Mouse (Mus musculus): Measurements from ENCODE around the gene Cks1b. TPM values are rescaled to one million over a fixed set of nuclear protein-coding genes. Genes with fewer than 3 reads are reported as not detected.
A peak's percentile ranks its signal among the peaks of the same experiment; 100 is the strongest.

Cks1b gene
- total RNA-seq, 2 experiments from 2014 or later: 134 to 174 TPM

- no peak for ATAC-seq (ENCODE audit: poor library complexity, severe bottlenecking)
Measured at GRCm38 (mm10) chr3:89384331-89385076, 33.7 kb downstream of the Cks1b start.

GRCm38 (mm10) chr3:89383651-89384255, 34.4 kb downstream of the Cks1b start:
- ATAC-seq (ENCODE audit: poor library complexity, severe bottlenecking): no peak

- ATAC-seq (ENCODE audit: poor library complexity, severe bottlenecking): no peak
Measured at GRCm38 (mm10) chr3:89382950-89383349, 35.2 kb downstream of the Cks1b start.

GRCm38 (mm10) chr3:89382033-89382882, 35.9 kb downstream of the Cks1b start:
- ATAC-seq (ENCODE audit: poor library complexity, severe bottlenecking): no peak

GRCm38 (mm10) chr3:89381233-89381632, 37.0 kb downstream of the Cks1b start:
- no peak for ATAC-seq (ENCODE audit: poor library complexity, severe bottlenecking)

- no peak for ATAC-seq (ENCODE audit: poor library complexity, severe bottlenecking)
Measured at GRCm38 (mm10) chr3:89380711-89381110, 37.5 kb downstream of the Cks1b start.

- no peak for ATAC-seq (ENCODE audit: poor library complexity, severe bottlenecking)
Measured at GRCm38 (mm10) chr3:89380291-89380690, 37.9 kb downstream of the Cks1b start.

- ATAC-seq (ENCODE audit: poor library complexity, severe bottlenecking): no peak
Measured at GRCm38 (mm10) chr3:89379388-89380131, 38.6 kb downstream of the Cks1b start.

GRCm38 (mm10) chr3:89378394-89379067, 39.7 kb downstream of the Cks1b start:
- ATAC-seq (ENCODE audit: poor library complexity, severe bottlenecking): peak; percentile 70

- no peak for ATAC-seq (ENCODE audit: poor library complexity, severe bottlenecking)
Measured at GRCm38 (mm10) chr3:89377831-89378230, 40.4 kb downstream of the Cks1b start.

GRCm38 (mm10) chr3:89373581-89374231, 44.5 kb downstream of the Cks1b start:
- no peak for ATAC-seq (ENCODE audit: poor library complexity, severe bottlenecking)

- no peak for ATAC-seq (ENCODE audit: poor library complexity, severe bottlenecking)
Measured at GRCm38 (mm10) chr3:89367338-89367737, 50.8 kb downstream of the Cks1b start.

- ATAC-seq (ENCODE audit: poor library complexity, severe bottlenecking): no peak
Measured at GRCm38 (mm10) chr3:89365486-89366414, 52.4 kb downstream of the Cks1b start.

Other genes starting within 250 kb of the Cks1b start
- 43.0 and 52.9 TPM in 2 replicates for gene Scamp3, start 240.9 kb downstream of the Cks1b start, total RNA-seq (2015)
- 17.9 and 18.1 TPM in 2 replicates for gene Scamp3, start 240.9 kb downstream of the Cks1b start, total RNA-seq (2017)
- 11.2 and 13.5 TPM in 2 replicates for gene Fam189b, start 235.2 kb downstream of the Cks1b start, total RNA-seq (2015)
- 3.3 and 5.6 TPM in 2 replicates for gene Fam189b, start 235.2 kb downstream of the Cks1b start, total RNA-seq (2017)
- 77.6 and 78.1 TPM in 2 replicates for gene Gba, start 215.5 kb downstream of the Cks1b start, total RNA-seq (2015)
- 71.1 and 79.5 TPM in 2 replicates for gene Gba, start 215.5 kb downstream of the Cks1b start, total RNA-seq (2017)
- 0.07 TPM in 1 of 2 replicates, not detected in the other for gene Thbs3, start 203.2 kb downstream of the Cks1b start, total RNA-seq (2015)
- gene Thbs3, start 203.2 kb downstream of the Cks1b start, total RNA-seq (2017): 0.12 and 0.70 TPM in 2 replicates
- gene Mtx1, start 191.3 kb downstream of the Cks1b start, total RNA-seq (2015): 49.5 and 57.8 TPM in 2 replicates
- gene Mtx1, start 191.3 kb downstream of the Cks1b start, total RNA-seq (2017): 41.8 and 45.3 TPM in 2 replicates
- 0.25 and 0.58 TPM in 2 replicates for gene Muc1, start 189.3 kb downstream of the Cks1b start, total RNA-seq (2015)
- 0.18 TPM in 1 of 2 replicates, not detected in the other for gene Muc1, start 189.3 kb downstream of the Cks1b start, total RNA-seq (2017)
- 142 and 167 TPM in 2 replicates for gene Krtcap2, start 172.4 kb downstream of the Cks1b start, total RNA-seq (2015)
- gene Krtcap2, start 172.4 kb downstream of the Cks1b start, total RNA-seq (2017): 159 and 189 TPM in 2 replicates
- gene Trim46, start 172.1 kb downstream of the Cks1b start, total RNA-seq (2015): 0.39 and 0.80 TPM in 2 replicates
- 0.55 TPM in 1 of 2 replicates, not detected in the other for gene Trim46, start 172.1 kb downstream of the Cks1b start, total RNA-seq (2017)
- 84.6 and 95.5 TPM in 2 replicates for gene Dpm3, start 159.0 kb downstream of the Cks1b start, total RNA-seq (2015)
- 72.1 and 82.3 TPM in 2 replicates for gene Dpm3, start 159.0 kb downstream of the Cks1b start, total RNA-seq (2017)
- gene Slc50a1, start 147.8 kb downstream of the Cks1b start, total RNA-seq (2015): 42.9 and 68.4 TPM in 2 replicates
- 31.5 and 52.2 TPM in 2 replicates for gene Slc50a1, start 147.8 kb downstream of the Cks1b start, total RNA-seq (2017)
- gene Efna1, start 137.2 kb downstream of the Cks1b start, total RNA-seq (2015): not detected in 2 replicates
- not detected in 2 replicates for gene Efna1, start 137.2 kb downstream of the Cks1b start, total RNA-seq (2017)
- gene Efna3, start 95.4 kb downstream of the Cks1b start, total RNA-seq (2015): not detected in 2 replicates
- not detected in 2 replicates for gene Efna3, start 95.4 kb downstream of the Cks1b start, total RNA-seq (2017)
- 0.16 and 0.33 TPM in 2 replicates for gene Efna4, start 80.4 kb downstream of the Cks1b start, total RNA-seq (2015)
- not detected in 2 replicates for gene Efna4, start 80.4 kb downstream of the Cks1b start, total RNA-seq (2017)
- gene Adam15, start 68.4 kb downstream of the Cks1b start, total RNA-seq (2015): 107 and 135 TPM in 2 replicates
- 100 and 124 TPM in 2 replicates for gene Adam15, start 68.4 kb downstream of the Cks1b start, total RNA-seq (2017)
- gene Dcst2, start 56.4 kb downstream of the Cks1b start, total RNA-seq (2015): not detected in 2 replicates
- gene Dcst2, start 56.4 kb downstream of the Cks1b start, total RNA-seq (2017): not detected in 2 replicates
- gene Dcst1, start 53.1 kb downstream of the Cks1b start, total RNA-seq (2015): 0.14 TPM in 1 of 2 replicates, not detected in the other
- gene Dcst1, start 53.1 kb downstream of the Cks1b start, total RNA-seq (2017): not detected in 2 replicates
- gene Zbtb7b, start 23.6 kb downstream of the Cks1b start, total RNA-seq (2015): 38.9 and 41.1 TPM in 2 replicates
- 63.8 and 71.3 TPM in 2 replicates for gene Zbtb7b, start 23.6 kb downstream of the Cks1b start, total RNA-seq (2017)
- 1.6 and 2.3 TPM in 2 replicates for gene Lenep, start 15.6 kb downstream of the Cks1b start, total RNA-seq (2015)
- gene Lenep, start 15.6 kb downstream of the Cks1b start, total RNA-seq (2017): 0.37 and 0.44 TPM in 2 replicates
- 9.7 and 11.6 TPM in 2 replicates for gene Flad1, start 6.5 kb downstream of the Cks1b start, total RNA-seq (2015)
- 10.8 and 11.8 TPM in 2 replicates for gene Flad1, start 6.5 kb downstream of the Cks1b start, total RNA-seq (2017)
- 42.9 and 51.6 TPM in 2 replicates for gene Shc1, start 60 bp upstream of the Cks1b start, total RNA-seq (2015)
- 52.4 and 55.1 TPM in 2 replicates for gene Shc1, start 60 bp upstream of the Cks1b start, total RNA-seq (2017)
- 23.2 and 28.2 TPM in 2 replicates for gene Pygo2, start 11.8 kb upstream of the Cks1b start, total RNA-seq (2015)
- gene Pygo2, start 11.8 kb upstream of the Cks1b start, total RNA-seq (2017): 11.2 and 18.2 TPM in 2 replicates
- 15.5 and 19.9 TPM in 2 replicates for gene Pbxip1, start 18.3 kb upstream of the Cks1b start, total RNA-seq (2015)
- 33.1 and 39.6 TPM in 2 replicates for gene Pbxip1, start 18.3 kb upstream of the Cks1b start, total RNA-seq (2017)
- 13.7 and 14.2 TPM in 2 replicates for gene Pmvk, start 36.2 kb upstream of the Cks1b start, total RNA-seq (2015)
- gene Pmvk, start 36.2 kb upstream of the Cks1b start, total RNA-seq (2017): 16.2 and 22.4 TPM in 2 replicates
- not detected in 2 replicates for gene Kcnn3, start 101.8 kb upstream of the Cks1b start, total RNA-seq (2015)
- not detected in 2 replicates for gene Kcnn3, start 101.8 kb upstream of the Cks1b start, total RNA-seq (2017)